Mouse (Mus musculus): ENCODE measurements around the gene Cdkal1.

DNA sequence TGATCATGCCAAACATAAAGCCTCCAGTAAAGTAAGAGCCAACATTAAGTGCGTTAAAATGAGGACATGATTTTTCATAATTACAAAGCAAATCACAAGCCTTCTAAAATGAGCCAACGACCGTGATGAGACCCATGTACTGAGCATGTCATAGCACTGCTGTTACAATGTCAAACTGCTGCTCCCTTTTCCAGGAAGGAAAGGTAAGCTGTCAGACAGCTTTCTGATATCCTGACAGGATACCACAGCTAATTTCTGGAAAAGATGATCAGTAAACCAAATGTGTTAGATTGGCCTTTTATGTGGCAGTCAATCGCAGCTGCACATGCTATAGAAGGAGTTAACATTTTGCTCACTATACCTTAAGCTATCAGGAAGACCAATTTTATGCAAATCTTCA, 44.7 kb downstream of the Cdkal1 start:
- no peak for TF ChIP-seq CTCF (IDR thresholded peaks at IDR 0.05; ENCODE audit: control insufficient read depth, insufficient read depth, insufficient read length)
- no peak for TF ChIP-seq MAX (IDR thresholded peaks at IDR 0.05)
